Mouse (Mus musculus): ENCODE results near the gene 2610318N02Rik. TPM values are rescaled to one million over a fixed set of nuclear protein-coding genes. Genes with fewer than 3 reads are reported as not detected.

The 2610318N02Rik gene
- polyA plus RNA-seq, 1 experiment = 2.5 TPM

DNA sequence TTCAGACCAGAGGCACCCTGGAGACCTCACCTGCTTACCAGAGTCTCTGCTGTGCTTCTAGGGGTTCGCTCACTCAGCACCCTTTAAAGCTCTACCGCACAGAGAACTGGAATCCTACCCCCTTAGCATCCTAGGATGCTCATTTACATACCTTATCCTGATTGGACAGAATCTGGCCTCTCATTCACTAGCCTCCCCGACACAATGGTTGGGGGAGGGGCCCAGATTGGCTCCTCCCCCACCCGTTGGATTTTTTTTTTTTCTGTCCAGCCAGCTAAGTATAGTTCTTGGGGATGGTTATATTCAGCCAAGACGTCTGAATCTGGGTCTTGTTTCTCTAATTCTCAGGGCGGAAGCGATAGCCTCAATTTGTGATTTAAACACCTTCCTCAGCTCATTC is 19.4 kb upstream of the 2610318N02Rik start, which contains the start of gene Ydjc:
TSS of gene Ydjc (plus strand) at position 283 of the 400 bp plus-strand sequence.
- no peak for TF ChIP-seq POLR2A (IDR thresholded peaks at IDR 0.05; ENCODE audit: extremely low read depth, insufficient read depth, low read length)
- TF ChIP-seq CTCF (IDR thresholded peaks at IDR 0.05; ENCODE audit: extremely low read depth, insufficient read depth, low read length) = no peak
- Histone ChIP-seq H3K4me3 (ENCODE audit: insufficient read depth, low read length) (no peak within 1 kb of the TSS), H3K27ac (ENCODE audit: insufficient read depth, low read length) (no peak within 1 kb of the TSS), H3K4me1 (ENCODE audit: control insufficient read depth, insufficient read depth, low read length) (no peaks in the 10 kb centered on the region)

DNA sequence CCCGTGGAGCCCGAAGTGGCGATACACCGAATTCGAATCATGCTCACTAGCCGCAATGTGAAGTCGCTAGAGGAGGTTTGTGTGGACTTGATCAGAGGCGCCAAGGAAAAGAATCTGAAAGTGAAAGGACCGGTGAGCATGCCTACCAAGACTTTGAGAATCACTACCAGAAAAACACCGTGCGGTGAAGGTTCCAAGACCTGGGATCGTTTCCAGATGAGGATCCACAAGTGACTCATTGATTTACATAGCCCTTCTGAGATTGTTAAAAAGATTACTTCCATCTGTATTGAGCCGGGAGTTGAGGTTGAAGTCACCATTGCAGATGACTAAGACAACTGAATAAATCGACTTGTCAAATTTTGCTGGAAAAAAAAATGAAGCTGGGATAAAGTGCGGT is 12.4 kb upstream of the 2610318N02Rik start:
- H3K27ac ChIP-seq (ENCODE audit: insufficient read depth, low read length) = no peak overlapping the region
- no peak overlapping the region for H3K4me3 ChIP-seq (ENCODE audit: insufficient read depth, low read length)
- no peak for TF ChIP-seq CTCF (IDR thresholded peaks at IDR 0.05; ENCODE audit: extremely low read depth, insufficient read depth, low read length)
- TF ChIP-seq POLR2A (IDR thresholded peaks at IDR 0.05; ENCODE audit: extremely low read depth, insufficient read depth, low read length) = no peak
- H3K4me1 ChIP-seq (ENCODE audit: control insufficient read depth, insufficient read depth, low read length) = no peaks in the 10 kb centered on the region

DNA sequence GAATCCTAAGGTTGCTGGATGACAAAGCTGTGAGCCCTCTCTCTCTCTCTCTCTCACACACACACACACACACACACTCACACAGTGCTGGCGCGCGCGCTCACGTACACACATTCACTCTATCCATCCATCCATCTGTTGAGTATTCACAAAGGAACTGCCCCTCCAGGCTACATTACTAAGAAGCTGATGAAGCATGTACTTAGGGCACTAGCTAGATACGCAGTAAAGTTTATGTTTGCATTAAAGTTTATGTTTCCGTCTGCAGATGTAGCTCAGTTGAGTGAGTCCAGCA is 7.9 kb upstream of the 2610318N02Rik start:
- no peak overlapping the region for H3K27ac ChIP-seq (ENCODE audit: insufficient read depth, low read length)
- peak overlapping the region; percentile 87; the same call in 1 of the 2 replicates for H3K4me3 ChIP-seq (ENCODE audit: insufficient read depth, low read length)
- no peak for TF ChIP-seq POLR2A (IDR thresholded peaks at IDR 0.05; ENCODE audit: extremely low read depth, insufficient read depth, low read length)
- TF ChIP-seq CTCF (IDR thresholded peaks at IDR 0.05; ENCODE audit: extremely low read depth, insufficient read depth, low read length) = no peak
- H3K4me1 ChIP-seq (ENCODE audit: control insufficient read depth, insufficient read depth, low read length) = no peaks in the 10 kb centered on the region

DNA sequence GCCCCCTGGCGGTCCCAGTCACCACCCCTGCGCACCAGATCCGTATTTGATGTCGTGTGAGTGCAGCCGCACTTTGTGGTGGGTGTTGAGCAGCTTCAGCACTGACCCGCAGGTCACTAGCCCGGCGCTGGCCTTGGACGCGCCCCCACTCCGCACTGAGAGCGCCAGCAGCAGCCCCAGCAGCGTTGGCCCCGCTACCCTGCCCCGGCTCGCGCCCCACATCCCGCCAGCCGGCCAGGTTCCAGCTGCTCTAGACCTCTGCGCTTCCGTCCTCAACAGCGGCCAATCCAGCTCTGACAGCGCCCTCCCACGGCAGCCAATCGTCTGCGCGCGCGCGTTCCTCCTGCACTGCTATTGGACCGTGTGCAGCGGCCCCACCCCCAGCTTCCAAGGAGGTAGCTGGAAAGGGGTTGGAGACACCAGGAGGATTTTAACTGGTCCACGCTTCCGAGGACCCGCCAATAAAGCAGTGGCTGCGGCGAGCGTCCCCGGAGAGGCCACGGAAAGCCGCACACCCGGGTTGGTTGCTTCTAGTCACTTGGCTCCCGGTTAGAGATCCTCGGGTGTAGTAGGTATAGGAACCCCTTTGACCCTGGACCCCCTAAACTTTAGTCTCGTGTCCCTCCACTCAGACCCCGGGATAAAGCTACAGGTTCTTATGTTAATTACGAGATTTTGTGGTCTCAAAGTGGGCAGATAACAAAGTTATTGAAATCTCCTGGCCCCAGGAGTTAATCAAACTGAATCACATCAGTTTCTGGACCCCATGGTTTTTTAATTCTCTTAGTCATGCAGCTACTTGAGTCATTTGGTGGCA is 7.3 kb upstream of the 2610318N02Rik start, which contains the start of gene Sdf2l1:
TSS of gene Sdf2l1 (minus strand) at position 295 of the 817 bp plus-strand sequence.
- no peaks in the 10 kb centered on the region for H3K4me1 ChIP-seq (ENCODE audit: control insufficient read depth, insufficient read depth, low read length)
- peak within 1 kb of the TSS; percentile 19; the same call in 1 of the 2 replicates for H3K27ac ChIP-seq (ENCODE audit: insufficient read depth, low read length)
- TF ChIP-seq CTCF (IDR thresholded peaks at IDR 0.05; ENCODE audit: extremely low read depth, insufficient read depth, low read length) = no peak
- TF ChIP-seq POLR2A (IDR thresholded peaks at IDR 0.05; ENCODE audit: extremely low read depth, insufficient read depth, low read length) = peak; percentile 49; the same call in 1 of the 2 replicates
- peak within 1 kb of the TSS; percentile 87 for H3K4me3 ChIP-seq (ENCODE audit: insufficient read depth, low read length)

DNA sequence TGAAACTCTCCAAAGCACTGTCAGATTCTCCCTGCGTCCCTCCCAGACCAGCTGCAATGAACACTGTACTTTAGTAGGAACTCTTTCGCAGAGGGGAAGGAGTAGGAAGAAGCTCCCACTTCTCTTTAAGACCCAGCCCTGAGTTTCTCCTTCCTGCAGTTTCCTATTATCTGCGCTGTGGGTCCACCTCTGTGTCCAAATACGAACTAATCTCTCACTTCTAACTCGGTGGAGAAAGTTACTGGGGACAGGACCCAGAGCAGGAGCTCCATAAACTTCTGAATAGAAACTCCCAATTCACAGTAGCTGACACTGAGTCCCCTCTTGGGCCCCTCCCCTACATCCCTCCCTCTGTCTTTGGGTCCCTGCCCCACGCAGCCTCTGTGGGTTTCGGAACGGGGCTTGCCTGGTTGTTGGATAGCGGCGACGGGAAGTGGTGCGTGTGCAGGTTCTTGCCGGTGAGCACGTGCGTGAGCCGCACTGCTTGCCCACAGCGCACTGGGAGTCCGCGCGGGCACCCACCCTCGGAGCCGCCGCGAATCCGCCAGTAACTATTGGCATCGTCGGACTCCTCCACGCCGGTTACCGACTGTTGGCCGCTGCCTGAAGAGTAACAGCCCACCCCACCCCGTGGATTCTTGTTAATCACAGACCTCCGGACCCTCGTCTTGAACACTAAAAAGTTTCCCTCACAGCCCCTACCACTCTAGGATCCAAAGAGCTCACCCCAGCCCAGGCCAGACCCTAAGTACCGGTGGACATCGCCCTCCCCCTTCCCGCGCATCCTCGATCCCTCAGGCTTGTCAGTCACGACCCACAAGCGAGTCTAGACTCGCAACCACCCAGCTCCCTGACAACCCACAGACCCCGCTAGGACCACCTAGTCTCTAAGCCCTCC is 6.5 kb upstream of the 2610318N02Rik start:
- Histone ChIP-seq H3K4me1 (ENCODE audit: control insufficient read depth, insufficient read depth, low read length) (no peaks in the 10 kb centered on the region), H3K4me3 (ENCODE audit: insufficient read depth, low read length) (peak overlapping the region; percentile 87), H3K27ac (ENCODE audit: insufficient read depth, low read length) (peak overlapping the region; percentile 19; the same call in 1 of the 2 replicates)
- TF ChIP-seq CTCF (IDR thresholded peaks at IDR 0.05; ENCODE audit: extremely low read depth, insufficient read depth, low read length) = no peak
- no peak for TF ChIP-seq POLR2A (IDR thresholded peaks at IDR 0.05; ENCODE audit: extremely low read depth, insufficient read depth, low read length)

DNA sequence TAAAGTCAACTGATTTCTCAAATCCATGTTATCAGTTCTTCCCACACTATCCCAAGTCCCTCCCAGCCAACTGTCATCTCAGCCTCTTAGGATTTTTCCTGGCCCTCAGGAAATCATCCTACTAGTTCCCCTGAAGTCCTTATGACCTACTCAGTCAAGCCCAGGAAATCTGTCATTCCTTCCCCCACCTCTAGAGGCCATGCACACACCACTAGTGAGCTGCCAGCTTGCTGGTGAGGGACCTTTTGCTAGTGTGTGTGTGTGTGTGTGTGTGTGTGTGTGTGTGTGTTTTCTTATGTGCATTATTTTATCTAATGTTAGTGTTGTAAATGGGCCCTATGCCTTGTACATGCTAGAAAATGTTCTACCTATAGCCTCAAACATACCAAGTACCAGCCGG is 2.3 kb upstream of the 2610318N02Rik start:
- TF ChIP-seq CTCF (IDR thresholded peaks at IDR 0.05; ENCODE audit: extremely low read depth, insufficient read depth, low read length) (peak; percentile 65), POLR2A (IDR thresholded peaks at IDR 0.05; ENCODE audit: extremely low read depth, insufficient read depth, low read length) (no peak)
- no peaks in the 10 kb centered on the region for H3K4me1 ChIP-seq (ENCODE audit: control insufficient read depth, insufficient read depth, low read length)

DNA sequence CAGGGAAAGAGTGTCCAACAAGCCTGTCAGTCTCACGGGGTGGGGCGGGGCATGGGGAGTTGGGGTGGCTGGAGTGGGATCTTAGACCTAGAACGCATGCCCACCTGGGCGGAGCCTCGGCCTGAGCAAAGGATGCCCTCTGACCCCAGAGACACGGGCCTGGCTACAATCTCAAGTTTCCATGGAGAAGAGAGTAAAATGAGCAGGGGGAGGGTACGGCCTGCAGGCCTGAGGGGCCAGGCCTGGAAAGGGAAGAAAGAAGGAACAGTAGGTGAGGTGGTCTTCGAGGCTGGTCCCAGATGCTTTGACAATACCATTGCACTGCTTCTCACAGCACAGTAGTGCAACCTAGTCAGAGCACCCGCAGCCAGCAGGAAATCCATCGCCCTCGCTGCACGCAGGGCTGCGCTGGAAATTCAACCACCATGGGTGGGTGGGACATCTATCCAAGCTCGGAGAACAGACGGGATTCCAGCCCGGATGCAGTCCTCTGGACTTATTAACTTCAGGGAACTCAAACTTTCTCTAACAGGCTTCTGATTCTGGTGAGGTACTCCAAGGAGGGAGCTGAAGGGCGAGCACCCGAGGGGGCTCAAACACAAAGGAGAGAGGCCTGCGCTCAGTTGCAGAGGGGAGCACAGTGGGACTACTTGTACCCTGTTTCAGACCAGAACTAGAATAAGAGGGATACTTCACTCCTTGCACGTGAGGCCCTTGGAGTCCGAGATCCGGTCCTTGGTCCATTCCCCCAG is 672 bp downstream of the 2610318N02Rik start:
- no peaks in the 10 kb centered on the region for H3K4me1 ChIP-seq (ENCODE audit: control insufficient read depth, insufficient read depth, low read length)
- H3K4me3 ChIP-seq (ENCODE audit: insufficient read depth, low read length) = peak overlapping the region; percentile 9; the same call in 1 of the 2 replicates
- no peak for TF ChIP-seq CTCF (IDR thresholded peaks at IDR 0.05; ENCODE audit: extremely low read depth, insufficient read depth, low read length)
- TF ChIP-seq POLR2A (IDR thresholded peaks at IDR 0.05; ENCODE audit: extremely low read depth, insufficient read depth, low read length) = no peak
- H3K27ac ChIP-seq (ENCODE audit: insufficient read depth, low read length) = no peak overlapping the region

More for the DNA sequence above, 2.3 kb upstream of the 2610318N02Rik start:
- no peak overlapping the region for H3K4me3 ChIP-seq (ENCODE audit: insufficient read depth, low read length)
- H3K27ac ChIP-seq (ENCODE audit: insufficient read depth, low read length) = no peak overlapping the region

DNA sequence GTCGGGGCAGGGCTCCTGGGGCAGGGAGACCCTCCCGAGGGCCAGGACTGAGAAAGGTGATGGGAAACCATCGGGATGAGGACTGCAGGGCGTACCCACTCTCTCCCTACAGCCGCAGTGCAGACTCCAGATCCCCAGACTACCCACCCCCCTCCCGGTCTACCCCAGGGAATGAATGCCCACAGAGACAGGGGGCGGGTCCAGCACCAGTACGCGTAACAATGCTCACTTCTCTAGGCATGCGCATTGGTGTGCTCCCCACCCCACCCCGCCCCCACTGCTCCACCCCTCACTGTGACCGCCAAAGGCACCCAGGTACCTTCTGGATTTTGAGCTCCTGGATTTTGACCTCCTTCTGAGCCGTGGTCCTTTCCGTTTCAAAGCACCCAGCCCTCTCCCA is 3.4 kb downstream of the 2610318N02Rik start:
- no peaks in the 10 kb centered on the region for H3K4me1 ChIP-seq (ENCODE audit: control insufficient read depth, insufficient read depth, low read length)
- no peak overlapping the region for H3K4me3 ChIP-seq (ENCODE audit: insufficient read depth, low read length)
- no peak for TF ChIP-seq POLR2A (IDR thresholded peaks at IDR 0.05; ENCODE audit: extremely low read depth, insufficient read depth, low read length)
- TF ChIP-seq CTCF (IDR thresholded peaks at IDR 0.05; ENCODE audit: extremely low read depth, insufficient read depth, low read length) = no peak
- H3K27ac ChIP-seq (ENCODE audit: insufficient read depth, low read length) = no peak overlapping the region

DNA sequence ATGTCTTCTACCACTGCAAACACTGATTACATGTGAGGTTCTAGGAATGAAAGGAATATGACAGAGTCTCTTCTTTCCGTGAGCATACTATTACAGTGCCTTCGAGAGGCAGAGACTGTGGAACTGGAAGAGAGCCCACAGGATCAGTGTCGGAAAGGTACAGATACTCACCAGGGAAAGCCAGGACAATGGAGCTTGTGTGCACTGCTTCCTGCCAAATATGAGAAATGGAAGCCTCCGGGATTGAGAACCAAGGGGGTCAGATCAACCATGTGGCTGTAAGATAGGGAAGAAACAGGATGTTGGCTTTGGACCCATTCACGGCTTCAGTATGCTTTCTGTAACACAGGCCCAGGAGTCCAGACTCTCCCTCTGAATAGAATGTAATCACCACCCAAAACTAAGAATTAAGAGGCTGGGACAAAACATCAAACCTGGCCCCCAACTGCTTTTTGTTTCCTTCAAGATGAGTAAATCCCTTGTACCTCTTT is 7.6 kb downstream of the 2610318N02Rik start:
- H3K27ac ChIP-seq (ENCODE audit: insufficient read depth, low read length) = no peak overlapping the region
- no peak overlapping the region for H3K4me3 ChIP-seq (ENCODE audit: insufficient read depth, low read length)
- H3K4me1 ChIP-seq (ENCODE audit: control insufficient read depth, insufficient read depth, low read length) = no peaks in the 10 kb centered on the region
- TF ChIP-seq POLR2A (IDR thresholded peaks at IDR 0.05; ENCODE audit: extremely low read depth, insufficient read depth, low read length) (no peak), CTCF (IDR thresholded peaks at IDR 0.05; ENCODE audit: extremely low read depth, insufficient read depth, low read length) (no peak)

All from cortical plate, adult 2 months (tissue).